Mouse (Mus musculus) hindbrain, postnatal 0 days (tissue): Measurements from ENCODE around the gene Susd6. TPM values are rescaled to one million over a fixed set of nuclear protein-coding genes. Genes with fewer than 3 reads are reported as not detected.

Experiments
- ATAC-seq: fragments of 200-750 bp; cut with Nextera tagmentation; 2 replicates; pipeline ENCODE4 v1.8.0; 2017; ENCODE audit warnings: mild to moderate bottlenecking, moderate TSS enrichment, moderate library complexity
- DNase-seq: peaks from one replicate; pipeline ENCODE4 v3.0.0-alpha.2; 2015; ENCODE audit warnings: low spot score
- H3K27ac ChIP-seq: fragments of 300-500 bp; sonication (generic); 2 replicates; pipeline ENCODE4 v1.5.1; 2014; ENCODE audit warnings: mild to moderate bottlenecking
- H3K27me3 ChIP-seq: fragments of 300-500 bp; sonication (generic); 2 replicates; pipeline ENCODE4 v1.6.1; 2014; ENCODE audit warnings: low read length, mixed read lengths; ENCODE audit not compliant: insufficient read depth
- H3K36me3 ChIP-seq: fragments of 300-500 bp; sonication (generic); 2 replicates; pipeline ENCODE4 v1.6.1; 2014; ENCODE audit warnings: low read length, mixed read lengths; ENCODE audit not compliant: insufficient read depth
- H3K4me1 ChIP-seq: fragments of 300-500 bp; sonication (generic); 2 replicates; pipeline ENCODE4 v1.6.1; 2014; ENCODE audit warnings: antibody characterized with exemption, low read length, mixed read lengths; ENCODE audit not compliant: insufficient read depth
- H3K4me2 ChIP-seq: fragments of 300-500 bp; sonication (generic); 2 replicates; pipeline ENCODE4 v1.6.1; 2014; ENCODE audit warnings: low read depth, mild to moderate bottlenecking, low read length, moderate library complexity, mixed read lengths
- H3K4me3 ChIP-seq: fragments of 300-500 bp; sonication (generic); 2 replicates; pipeline ENCODE4 v1.5.1; 2014; ENCODE audit warnings: low read length
- H3K9ac ChIP-seq: fragments of 300-500 bp; sonication (generic); replicated peaks from 2 replicates; pipeline ENCODE4 v1.6.1; 2014; ENCODE audit warnings: mild to moderate bottlenecking, low read length, moderate library complexity, mixed read lengths
- H3K9me3 ChIP-seq: fragments of 300-500 bp; sonication (generic); 2 replicates; pipeline ENCODE4 v1.6.1; 2016; ENCODE audit warnings: low read length, mixed read lengths
- CTCF ChIP-seq: IDR thresholded peaks from 2 replicates; pipeline ENCODE4 v1.5.1; 2016; ENCODE audit warnings: antibody characterized with exemption, control low read depth, low read depth
- WGBS: fragments of 180-500 bp; shearing (Covaris S2); extraction: QIAGEN DNeasy Blood & Tissue Kit; methylation state at CpG from one replicate; pipeline ENCODE4 v1.1.7; 2014; 5-methylcytosine and 5-hydroxymethylcytosine counted together
- polyA plus RNA-seq: library from polyadenylated mRNA; unstranded; fragments of >200 nt; fragmentation: Nextera tagmentation; extraction: Ambion mirVana; gene quantifications from 2 replicates; pipeline ENCODE4 v1.2.1, GENCODE M21; 2015
- total RNA-seq: library from RNA; depleted of rRNA; stranded (reverse); fragments of >200 nt; gene quantifications from 2 replicates; pipeline ENCODE4 v1.2.3, GENCODE M21; 2014

The Susd6 gene
- total and polyA plus RNA-seq, 2 experiments from 2014 or later: 9.2 to 26.3 TPM

DNA sequence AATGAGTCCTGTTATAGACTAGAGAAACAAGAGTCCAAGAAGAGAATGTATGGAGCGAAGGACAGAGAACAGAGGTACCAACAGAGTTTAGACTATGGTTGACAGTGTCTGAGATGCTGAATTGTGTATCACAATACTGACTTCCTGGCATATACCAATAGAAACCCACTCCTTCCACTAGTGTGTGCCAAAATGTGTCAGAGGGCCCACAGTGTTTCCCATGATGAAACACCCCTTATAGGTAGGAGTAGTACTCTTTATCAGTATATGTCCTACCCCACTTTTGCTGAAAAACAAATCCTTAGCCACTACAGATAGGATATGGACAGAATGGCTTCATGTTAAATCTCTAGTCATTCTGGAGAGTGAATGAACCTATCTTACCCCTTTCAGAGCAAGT lies 52.3 kb downstream of the Susd6 start:
- no peaks in the 10 kb centered on the region for H3K27me3 ChIP-seq
- no peak overlapping the region for H3K9ac ChIP-seq
- TF ChIP-seq CTCF: no peak
- H3K27ac ChIP-seq: no peak overlapping the region
- DNase-seq: no peak
- 92% methylated on average over 1 of the region's 1 CpGs for whole genome bisulfite sequencing
- H3K9me3 ChIP-seq: no peaks in the 10 kb centered on the region
- H3K4me1 ChIP-seq: peaks cover 4% of the 10 kb centered on the region; the same call in 1 of the 2 replicates
- no peaks in the 10 kb centered on the region for H3K36me3 ChIP-seq
- H3K4me3 ChIP-seq: no peak overlapping the region
- ATAC-seq: no peak
- H3K4me2 ChIP-seq: no peak overlapping the region

DNA sequence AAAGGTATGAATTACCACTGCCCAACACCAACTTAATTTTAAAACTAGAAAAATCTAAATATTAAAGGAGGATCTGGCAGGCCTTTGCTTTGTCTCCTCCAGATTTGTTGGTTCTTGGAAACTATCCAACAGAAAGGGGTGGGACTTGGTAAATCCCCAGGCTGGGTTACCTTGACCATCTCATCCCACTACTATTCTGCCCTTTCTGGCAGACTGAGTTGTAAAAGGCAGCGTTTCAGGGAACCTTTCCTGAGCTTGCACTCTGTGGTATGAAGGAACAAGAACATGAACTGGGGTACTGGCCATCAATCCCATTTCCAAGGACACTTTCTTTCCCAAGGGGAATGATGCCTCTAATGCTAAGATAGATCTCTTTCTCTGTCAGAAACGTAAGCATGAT lies 52.9 kb downstream of the Susd6 start:
- ATAC-seq (no peak), DNase-seq (no peak)
- Histone ChIP-seq H3K9ac (no peak overlapping the region), H3K27me3 (no peaks in the 10 kb centered on the region), H3K9me3 (no peaks in the 10 kb centered on the region), H3K27ac (peak overlapping the region; percentile 37; the same call in 1 of the 2 replicates), H3K4me3 (no peak overlapping the region), H3K36me3 (no peaks in the 10 kb centered on the region), H3K4me1 (peaks cover 4% of the 10 kb centered on the region; the same call in 1 of the 2 replicates), H3K4me2 (no peak overlapping the region)
- no peak for TF ChIP-seq CTCF
- WGBS: 61% methylated on average over 2 of the region's 2 CpGs

DNA sequence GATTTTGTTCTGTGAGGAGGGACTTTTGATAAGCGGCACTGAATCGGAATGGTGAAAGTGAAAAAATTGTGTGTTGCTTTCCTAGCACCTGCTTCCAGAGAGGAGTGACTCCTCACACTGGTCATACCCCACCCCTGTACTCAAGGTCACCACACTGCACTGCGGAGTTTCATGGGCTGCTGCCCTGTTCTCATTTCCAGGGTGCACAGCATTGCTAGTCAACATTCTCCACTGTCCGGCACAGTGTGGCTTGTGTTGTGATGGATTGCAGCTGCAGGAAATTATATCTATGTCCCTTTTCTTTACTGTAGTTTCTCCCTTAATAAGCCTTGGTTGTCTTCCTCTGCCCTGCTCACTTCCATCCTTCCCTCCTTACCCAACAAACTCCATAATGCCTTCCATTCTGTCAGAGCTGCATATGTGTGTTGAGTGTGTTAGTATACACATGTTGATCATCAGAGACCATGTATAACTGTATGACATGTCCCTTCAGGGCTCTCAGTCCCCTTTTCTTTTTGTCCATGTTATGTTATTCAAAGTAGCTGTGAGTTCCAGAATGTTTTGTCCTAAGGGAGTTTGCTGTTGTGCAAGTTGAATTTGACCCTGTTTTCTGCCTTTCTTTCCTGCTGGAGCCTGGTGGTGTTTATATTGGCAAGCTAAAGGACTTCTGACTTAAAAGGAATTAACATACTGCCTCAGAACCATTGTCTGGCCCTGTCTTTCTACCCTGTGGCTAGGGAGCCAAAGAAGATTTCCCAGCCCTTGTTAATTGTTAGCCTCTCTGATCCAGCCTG lies 53.5 kb downstream of the Susd6 start:
- DNase-seq: peak; percentile 43
- WGBS: 70% methylated on average over 4 of the region's 4 CpGs
- Histone ChIP-seq H3K36me3 (no peaks in the 10 kb centered on the region), H3K27me3 (no peaks in the 10 kb centered on the region), H3K4me3 (no peak overlapping the region), H3K4me1 (peaks cover 4% of the 10 kb centered on the region; the same call in 1 of the 2 replicates), H3K9ac (no peak overlapping the region), H3K4me2 (no peak overlapping the region), H3K27ac (peak overlapping the region; percentile 37; the same call in 1 of the 2 replicates), H3K9me3 (no peaks in the 10 kb centered on the region)
- ATAC-seq: peak; percentile 55; the same call in 1 of the 2 replicates
- no peak for TF ChIP-seq CTCF

DNA sequence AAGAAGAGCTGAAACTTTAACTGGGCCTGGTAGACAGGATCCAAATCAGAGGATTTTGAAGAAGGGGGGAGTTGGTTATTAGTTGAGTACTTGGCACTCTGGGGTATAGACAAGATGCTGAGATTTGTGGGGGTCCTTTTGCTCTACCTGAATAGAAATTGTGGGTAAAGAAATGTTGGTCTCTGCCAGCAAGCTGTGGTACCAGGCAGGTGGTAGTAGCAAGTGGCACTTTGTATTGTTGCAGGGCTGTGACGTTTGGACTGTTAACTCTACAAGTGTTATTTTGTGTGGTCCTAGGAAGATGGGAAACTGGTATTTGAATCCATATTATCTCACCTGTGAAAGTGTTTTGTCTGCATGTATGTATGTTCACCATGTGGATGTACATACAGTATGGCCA lies 55.6 kb downstream of the Susd6 start:
- Histone ChIP-seq H3K27ac (no peak overlapping the region), H3K36me3 (no peaks in the 10 kb centered on the region), H3K9ac (no peak overlapping the region), H3K27me3 (no peaks in the 10 kb centered on the region), H3K9me3 (no peaks in the 10 kb centered on the region), H3K4me2 (no peak overlapping the region), H3K4me3 (no peak overlapping the region), H3K4me1 (peaks cover 4% of the 10 kb centered on the region; the same call in 1 of the 2 replicates)
- DNase-seq: no peak
- ATAC-seq: no peak
- 71% methylated on average over 1 of the region's 1 CpGs for WGBS
- no peak for TF ChIP-seq CTCF

DNA sequence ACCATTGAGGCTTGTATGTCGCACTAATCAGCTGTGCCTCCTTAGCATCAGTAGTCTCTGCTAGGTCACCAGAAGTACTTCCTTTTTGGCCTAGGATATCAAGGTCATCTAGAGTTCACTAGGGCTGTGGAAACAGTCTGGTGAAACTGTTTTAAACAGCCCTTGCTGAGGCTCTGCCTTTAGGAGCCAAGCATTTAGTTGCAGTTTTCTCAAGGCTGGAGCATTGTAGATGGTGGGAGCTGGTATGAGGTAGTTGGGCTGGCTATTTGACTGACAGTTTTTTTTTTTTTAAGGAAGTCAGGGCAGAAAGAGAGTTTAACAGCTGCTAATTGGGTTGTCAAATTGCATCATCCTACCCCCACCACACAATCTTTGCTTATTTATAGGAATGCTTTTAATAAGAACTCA lies 56.6 kb downstream of the Susd6 start:
- H3K4me1 ChIP-seq: peaks cover 4% of the 10 kb centered on the region; the same call in 1 of the 2 replicates
- H3K4me2 ChIP-seq: no peak overlapping the region
- ATAC-seq: no peak
- no peak for TF ChIP-seq CTCF
- no peaks in the 10 kb centered on the region for H3K27me3 ChIP-seq
- H3K36me3 ChIP-seq: no peaks in the 10 kb centered on the region
- no peaks in the 10 kb centered on the region for H3K9me3 ChIP-seq
- H3K9ac ChIP-seq: no peak overlapping the region
- WGBS: 89% methylated on average over 1 of the region's 1 CpGs
- no peak for DNase-seq
- H3K27ac ChIP-seq: 0 out of 2 replicates have a peak overlapping the region, but pooled peaks have one; percentile 5
- H3K4me3 ChIP-seq: no peak overlapping the region

DNA sequence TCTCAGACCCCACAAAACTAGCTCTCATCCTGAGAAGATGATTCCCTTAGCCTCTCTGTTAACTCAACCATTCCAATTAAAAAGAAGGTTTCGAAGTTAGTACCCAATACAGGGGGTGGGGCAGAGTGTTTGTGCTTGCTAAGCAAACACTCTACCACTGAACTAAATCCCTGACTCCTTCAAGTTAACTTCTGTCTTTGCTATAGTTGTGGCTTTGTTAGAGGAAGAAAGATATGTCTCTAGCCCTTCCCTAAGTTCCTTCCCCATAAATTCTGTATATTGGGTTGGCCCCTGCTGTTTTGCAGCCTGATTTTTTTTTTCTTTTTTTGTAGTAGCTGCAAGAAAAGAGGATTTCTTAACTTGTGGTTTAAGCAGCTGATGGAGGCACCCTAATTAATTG lies 61.7 kb downstream of the Susd6 start:
- H3K9ac ChIP-seq: no peak overlapping the region
- no peaks in the 10 kb centered on the region for H3K36me3 ChIP-seq
- DNase-seq: no peak
- 84% methylated on average over 1 of the region's 1 CpGs for WGBS
- TF ChIP-seq CTCF: no peak
- H3K27ac ChIP-seq: no peak overlapping the region
- no peak overlapping the region for H3K4me3 ChIP-seq
- H3K27me3 ChIP-seq: no peaks in the 10 kb centered on the region
- H3K4me1 ChIP-seq: peaks cover 7% of the 10 kb centered on the region; the same call in 1 of the 2 replicates
- H3K4me2 ChIP-seq: no peak overlapping the region
- H3K9me3 ChIP-seq: no peaks in the 10 kb centered on the region
- no peak for ATAC-seq

DNA sequence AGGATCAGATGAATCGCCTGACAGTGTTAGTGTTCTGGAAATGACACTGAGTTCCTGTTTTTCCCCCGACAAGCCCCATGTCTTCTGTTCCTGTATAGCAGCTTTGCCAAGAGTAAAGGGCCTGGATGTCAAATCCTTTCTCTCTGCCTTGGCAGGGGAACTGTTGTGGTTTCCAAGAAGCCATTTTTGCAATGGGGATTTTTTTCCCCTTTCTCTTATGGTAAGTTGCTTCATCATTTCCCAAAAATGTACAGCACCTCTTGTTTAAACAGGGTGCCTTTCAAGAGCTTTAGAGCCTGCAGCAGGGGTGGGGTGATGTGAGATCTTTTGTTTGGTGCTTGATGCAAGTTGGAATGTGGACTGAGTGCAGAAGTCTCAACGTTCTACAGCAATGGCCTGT lies 63.4 kb downstream of the Susd6 start:
- DNase-seq (peak; percentile 46), ATAC-seq (no peak)
- Histone ChIP-seq H3K4me1 (peaks cover 19% of the 10 kb centered on the region), H3K9me3 (no peaks in the 10 kb centered on the region), H3K9ac (no peak overlapping the region), H3K27ac (peak overlapping the region; percentile 51), H3K36me3 (no peaks in the 10 kb centered on the region), H3K4me2 (no peak overlapping the region), H3K4me3 (no peak overlapping the region), H3K27me3 (no peaks in the 10 kb centered on the region)
- no peak for TF ChIP-seq CTCF
- WGBS: 43% methylated on average over 3 of the region's 3 CpGs
